Mouse (Mus musculus) layer of hippocampus, postnatal 25 days (tissue): Measurements from ENCODE around the gene Stradb. TPM values are rescaled to one million over a fixed set of nuclear protein-coding genes. Genes with fewer than 3 reads are reported as not detected.

Source experiments
- DNase-seq, 2 experiments: peaks; one replicate each; pipeline ENCODE4 v3.0.0; 2022; ENCODE audit warnings: mixed read lengths in 2 of 2, low spot score in 1 of 2; ENCODE audit errors: extremely low spot score in 1 of 2
- total RNA-seq, 2 experiments: library from RNA; stranded (reverse); gene quantifications; 2 replicates each; pipeline ENCODE4 v1.2.3; 2021

The Stradb gene
- total RNA-seq: 10 to 100 TPM; 42.3 to 46.0 TPM

GRCm38 (mm10) chr1:58973366-58974221 is at the start of gene Stradb, which contains the start of gene Trak2:
Gene Stradb (plus strand): TSS chr1:58973522.
Gene Trak2 (minus strand): TSS chr1:58973430.
- peak; percentile 85 to 89 for DNase-seq

- DNase-seq: no peak
Measured at GRCm38 (mm10) chr1:58926664-58927063, 46.7 kb upstream of the Stradb start.

- no peak for DNase-seq
Measured at GRCm38 (mm10) chr1:58936746-58937605, 36.3 kb upstream of the Stradb start.

- no peak for DNase-seq
Measured at GRCm38 (mm10) chr1:58937606-58938099, 35.7 kb upstream of the Stradb start.

- DNase-seq: no peak
Measured at GRCm38 (mm10) chr1:58945523-58945922, 27.8 kb upstream of the Stradb start.

GRCm38 (mm10) chr1:58945960-58946670 is 27.2 kb upstream of the Stradb start:
- DNase-seq: no peak

GRCm38 (mm10) chr1:58946718-58947117 is 26.6 kb upstream of the Stradb start:
- no peak for DNase-seq

- DNase-seq: no peak
Measured at GRCm38 (mm10) chr1:58949561-58950106, 23.7 kb upstream of the Stradb start.

GRCm38 (mm10) chr1:58950899-58951648 is 22.2 kb upstream of the Stradb start:
- DNase-seq: no peak

- DNase-seq: no peak
Measured at GRCm38 (mm10) chr1:58951841-58952240, 21.5 kb upstream of the Stradb start.

GRCm38 (mm10) chr1:58952526-58952925 is 20.8 kb upstream of the Stradb start:
- no peak for DNase-seq

- DNase-seq: no peak
Measured at GRCm38 (mm10) chr1:58952997-58953396, 20.3 kb upstream of the Stradb start.

- no peak for DNase-seq
Measured at GRCm38 (mm10) chr1:58953686-58954434, 19.5 kb upstream of the Stradb start.

GRCm38 (mm10) chr1:58954578-58955410 is 18.5 kb upstream of the Stradb start:
- DNase-seq: no peak

- DNase-seq: no peak
Measured at GRCm38 (mm10) chr1:58955716-58956115, 17.6 kb upstream of the Stradb start.

- no peak for DNase-seq
Measured at GRCm38 (mm10) chr1:58956229-58956628, 17.1 kb upstream of the Stradb start.

- DNase-seq: no peak
Measured at GRCm38 (mm10) chr1:58957931-58958330, 15.4 kb upstream of the Stradb start.
